Mouse (Mus musculus): Measurements from ENCODE around the gene Borcs7. TPM values are rescaled to one million over a fixed set of nuclear protein-coding genes. Genes with fewer than 3 reads are reported as not detected.

Borcs7 gene
- polyA plus RNA-seq, 1 experiment = 2.0 TPM

DNA sequence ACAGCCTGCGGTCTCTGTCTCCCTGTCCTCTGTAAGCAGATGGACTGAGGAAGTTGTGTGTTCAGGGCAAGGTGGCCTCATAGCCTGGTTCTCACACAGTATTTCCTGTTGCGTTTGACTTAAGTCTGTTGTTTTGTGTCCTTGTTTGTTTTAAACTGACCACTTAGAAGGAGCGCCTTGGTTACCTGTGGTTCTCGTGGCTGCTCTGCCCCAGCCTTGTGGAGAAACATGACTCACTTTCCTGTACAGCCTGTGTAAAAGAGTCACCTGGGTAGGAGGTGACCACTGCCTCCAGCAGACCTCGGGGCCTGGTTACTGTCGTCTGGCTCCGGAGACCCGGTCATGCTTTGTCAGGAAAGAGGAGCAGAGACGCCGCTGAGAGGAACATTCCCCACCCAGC, 34.1 kb upstream of the Borcs7 start:
- TF ChIP-seq CTCF (IDR thresholded peaks at IDR 0.05; ENCODE audit: extremely low read depth, insufficient read length, insufficient replicate concordance, low read depth, low read length) (no peak), POLR2A (IDR thresholded peaks at IDR 0.05; ENCODE audit: low read depth, low read length) (no peak)
- no peak overlapping the region for H3K27ac ChIP-seq (ENCODE audit: insufficient read depth, low read depth, low read length)
- no peak overlapping the region for H3K4me3 ChIP-seq (ENCODE audit: low read depth, low read length)
- WGBS = 83% methylated on average over 10 of the region's 10 CpGs
- peaks cover 49% of the 10 kb centered on the region for H3K36me3 ChIP-seq (ENCODE audit: control insufficient read depth, insufficient read depth, low read length)
- H3K4me1 ChIP-seq (ENCODE audit: control insufficient read depth, insufficient read depth, insufficient read length, low read length) = peaks cover 6% of the 10 kb centered on the region; the same call in 1 of the 2 replicates
- no peaks in the 10 kb centered on the region for H3K27me3 ChIP-seq (ENCODE audit: control insufficient read depth, insufficient read depth, low read length)

DNA sequence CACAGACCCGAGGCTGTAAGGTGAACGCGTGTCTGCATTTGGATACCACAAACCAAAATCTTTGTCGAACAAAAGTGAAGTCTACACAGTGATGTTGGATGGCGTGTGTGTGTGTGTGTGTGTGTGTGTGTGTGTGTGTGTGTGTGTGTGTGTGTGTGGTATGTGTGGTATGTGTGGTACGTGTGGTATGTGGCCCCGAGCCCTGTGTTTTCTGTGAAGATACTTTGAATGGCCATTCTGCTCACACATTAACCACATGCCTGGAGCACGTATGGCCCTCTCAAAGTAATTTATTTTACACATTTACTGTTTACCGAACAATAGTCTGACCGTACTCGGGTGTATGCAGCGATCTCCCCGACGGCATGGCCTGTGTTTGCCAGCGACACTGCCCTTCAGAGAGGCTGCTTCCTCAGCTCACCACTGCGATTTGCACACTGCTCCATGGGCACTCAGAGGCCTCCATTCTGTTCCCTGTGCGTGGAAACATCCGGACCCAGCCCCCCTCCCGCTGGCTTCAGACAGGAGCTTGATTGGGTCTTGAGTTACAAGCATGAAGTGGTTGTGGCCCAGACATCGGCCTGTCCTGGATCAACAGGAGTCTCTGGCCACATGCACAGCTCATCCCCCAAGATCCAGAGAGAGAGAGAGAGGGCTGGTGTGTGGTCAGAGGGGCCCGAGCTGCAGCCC, 33.4 kb upstream of the Borcs7 start:
- Histone ChIP-seq H3K4me3 (ENCODE audit: low read depth, low read length) (no peak overlapping the region), H3K36me3 (ENCODE audit: control insufficient read depth, insufficient read depth, low read length) (peaks cover 49% of the 10 kb centered on the region)
- 90% methylated on average over 21 of the region's 21 CpGs for WGBS

DNA sequence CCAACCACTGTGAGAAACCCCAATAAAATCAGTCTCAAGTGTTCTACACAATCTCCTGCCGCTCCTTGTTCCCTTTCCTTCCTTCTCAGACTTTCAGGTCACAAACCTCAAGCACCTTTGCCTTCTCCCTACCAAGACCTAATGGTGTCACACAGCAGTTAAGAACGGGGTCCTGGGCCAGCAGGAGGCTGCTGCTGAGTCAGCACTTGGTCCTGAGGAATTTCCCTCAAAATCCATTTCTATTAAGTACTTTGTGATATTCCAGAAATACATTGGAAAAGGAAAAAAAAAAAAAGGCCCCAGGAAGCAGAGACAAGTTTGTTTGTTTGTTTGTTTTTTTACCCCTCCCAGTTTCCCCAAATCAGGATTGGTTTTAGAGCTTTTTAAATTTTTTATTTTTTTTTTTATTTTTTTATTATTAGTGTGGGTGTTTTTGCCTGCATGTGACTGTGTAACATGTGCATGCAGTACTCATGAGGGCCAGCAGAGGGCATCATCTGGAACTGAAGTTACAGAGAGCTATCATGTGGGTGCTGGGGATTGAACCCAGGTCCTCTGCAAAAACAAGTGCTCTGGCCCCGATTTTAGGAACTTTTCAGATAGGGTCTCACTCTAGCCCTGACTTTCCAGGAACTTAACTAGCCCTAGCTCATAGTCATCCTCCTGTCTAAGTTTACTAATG, 32.2 kb upstream of the Borcs7 start:
- 90% methylated on average over 3 of the region's 3 CpGs for WGBS
- Histone ChIP-seq H3K4me1 (ENCODE audit: control insufficient read depth, insufficient read depth, insufficient read length, low read length) (peaks cover 6% of the 10 kb centered on the region; the same call in 1 of the 2 replicates), H3K27ac (ENCODE audit: insufficient read depth, low read depth, low read length) (no peak overlapping the region), H3K4me3 (ENCODE audit: low read depth, low read length) (no peak overlapping the region), H3K36me3 (ENCODE audit: control insufficient read depth, insufficient read depth, low read length) (peaks cover 41% of the 10 kb centered on the region), H3K27me3 (ENCODE audit: control insufficient read depth, insufficient read depth, low read length) (no peaks in the 10 kb centered on the region)
- TF ChIP-seq POLR2A (IDR thresholded peaks at IDR 0.05; ENCODE audit: low read depth, low read length) (no peak), CTCF (IDR thresholded peaks at IDR 0.05; ENCODE audit: extremely low read depth, insufficient read length, insufficient replicate concordance, low read depth, low read length) (peak; percentile 44; the same call in 1 of the 2 replicates)

More for the DNA sequence above, 33.4 kb upstream of the Borcs7 start:
- H3K27ac ChIP-seq (ENCODE audit: insufficient read depth, low read depth, low read length) = no peak overlapping the region; the same call in 1 of the 2 replicates
- no peaks in the 10 kb centered on the region for H3K27me3 ChIP-seq (ENCODE audit: control insufficient read depth, insufficient read depth, low read length)
- peaks cover 6% of the 10 kb centered on the region; the same call in 1 of the 2 replicates for H3K4me1 ChIP-seq (ENCODE audit: control insufficient read depth, insufficient read depth, insufficient read length, low read length)
- TF ChIP-seq CTCF (IDR thresholded peaks at IDR 0.05; ENCODE audit: extremely low read depth, insufficient read length, insufficient replicate concordance, low read depth, low read length) = no peak
- no peak for TF ChIP-seq POLR2A (IDR thresholded peaks at IDR 0.05; ENCODE audit: low read depth, low read length)

DNA sequence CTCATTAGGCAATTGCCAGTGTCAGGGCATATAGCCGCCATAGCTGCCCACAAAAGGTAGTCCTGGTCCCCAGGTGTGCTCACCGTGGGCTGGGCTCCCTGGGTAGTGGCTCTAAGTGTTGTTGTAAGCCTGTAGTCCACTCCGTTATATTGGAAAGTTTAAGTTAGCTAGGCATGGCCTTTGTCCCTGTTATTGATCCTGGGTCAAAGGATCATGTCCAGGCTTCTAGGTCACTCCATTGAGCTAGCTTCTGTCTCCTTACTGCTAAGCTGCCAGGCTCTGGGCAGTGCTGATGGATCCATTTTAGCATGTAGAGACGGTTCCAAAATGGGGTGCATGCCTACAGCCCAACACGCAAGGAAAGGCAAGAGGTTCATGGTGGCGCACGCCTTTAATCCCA, 31.4 kb upstream of the Borcs7 start:
- no peaks in the 10 kb centered on the region for H3K27me3 ChIP-seq (ENCODE audit: control insufficient read depth, insufficient read depth, low read length)
- no peak for TF ChIP-seq POLR2A (IDR thresholded peaks at IDR 0.05; ENCODE audit: low read depth, low read length)
- no peak for TF ChIP-seq CTCF (IDR thresholded peaks at IDR 0.05; ENCODE audit: extremely low read depth, insufficient read length, insufficient replicate concordance, low read depth, low read length)
- peaks cover 6% of the 10 kb centered on the region; the same call in 1 of the 2 replicates for H3K4me1 ChIP-seq (ENCODE audit: control insufficient read depth, insufficient read depth, insufficient read length, low read length)
- peaks cover 35% of the 10 kb centered on the region for H3K36me3 ChIP-seq (ENCODE audit: control insufficient read depth, insufficient read depth, low read length)
- H3K4me3 ChIP-seq (ENCODE audit: low read depth, low read length) = no peak overlapping the region
- 88% methylated on average over 7 of the region's 7 CpGs for WGBS
- no peak overlapping the region for H3K27ac ChIP-seq (ENCODE audit: insufficient read depth, low read depth, low read length)

DNA sequence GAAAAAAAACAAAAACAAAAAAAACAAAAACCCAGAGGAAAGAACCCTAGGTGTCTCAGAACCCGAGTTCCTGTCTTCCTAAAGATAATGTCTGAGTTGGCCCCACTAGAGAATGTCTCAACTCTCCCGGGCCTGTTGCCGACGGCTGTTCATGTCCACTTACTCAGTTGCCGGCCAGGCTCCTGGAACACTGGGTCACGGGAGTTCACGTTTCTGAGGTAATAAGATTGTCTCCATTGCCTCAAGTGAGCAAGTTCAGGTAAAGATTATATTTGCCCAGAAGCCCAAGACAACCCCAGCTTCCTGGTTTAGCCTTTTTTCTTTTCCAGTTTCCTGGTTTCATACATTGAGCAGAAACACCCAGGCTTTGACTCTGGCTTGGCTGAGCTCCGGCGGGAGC, 30.9 kb upstream of the Borcs7 start:
- no peaks in the 10 kb centered on the region for H3K27me3 ChIP-seq (ENCODE audit: control insufficient read depth, insufficient read depth, low read length)
- peaks cover 6% of the 10 kb centered on the region; the same call in 1 of the 2 replicates for H3K4me1 ChIP-seq (ENCODE audit: control insufficient read depth, insufficient read depth, insufficient read length, low read length)
- no peak overlapping the region for H3K27ac ChIP-seq (ENCODE audit: insufficient read depth, low read depth, low read length)
- 23% methylated on average over 9 of the region's 9 CpGs for WGBS
- H3K36me3 ChIP-seq (ENCODE audit: control insufficient read depth, insufficient read depth, low read length) = peaks cover 30% of the 10 kb centered on the region
- no peak overlapping the region for H3K4me3 ChIP-seq (ENCODE audit: low read depth, low read length)
- TF ChIP-seq POLR2A (IDR thresholded peaks at IDR 0.05; ENCODE audit: low read depth, low read length) (no peak), CTCF (IDR thresholded peaks at IDR 0.05; ENCODE audit: extremely low read depth, insufficient read length, insufficient replicate concordance, low read depth, low read length) (no peak)

DNA sequence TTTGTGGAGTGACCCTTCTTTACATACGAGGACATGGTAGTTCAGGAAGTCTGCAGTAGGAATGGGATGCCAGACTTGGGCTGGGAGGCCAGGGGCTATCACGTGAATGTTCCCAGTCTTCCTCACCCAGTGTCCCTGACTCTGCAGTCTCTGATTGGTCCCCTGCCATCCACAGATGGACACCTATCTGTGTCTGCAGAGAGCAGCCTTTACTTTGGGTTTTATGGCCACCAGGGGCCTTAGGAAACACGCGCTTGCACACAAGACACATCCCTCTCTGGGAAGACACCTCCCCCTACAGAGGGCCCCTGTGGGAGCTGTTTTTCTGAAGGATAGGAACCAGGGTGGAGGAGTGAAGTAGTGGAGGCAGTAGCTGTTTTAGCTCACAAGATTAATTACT, 28.2 kb upstream of the Borcs7 start:
- 58% methylated on average over 4 of the region's 4 CpGs for WGBS
- H3K4me3 ChIP-seq (ENCODE audit: low read depth, low read length) = no peak overlapping the region
- H3K36me3 ChIP-seq (ENCODE audit: control insufficient read depth, insufficient read depth, low read length) = peaks cover 6% of the 10 kb centered on the region; the same call in 1 of the 2 replicates
- peaks cover 6% of the 10 kb centered on the region; the same call in 1 of the 2 replicates for H3K4me1 ChIP-seq (ENCODE audit: control insufficient read depth, insufficient read depth, insufficient read length, low read length)
- no peak overlapping the region for H3K27ac ChIP-seq (ENCODE audit: insufficient read depth, low read depth, low read length)
- TF ChIP-seq POLR2A (IDR thresholded peaks at IDR 0.05; ENCODE audit: low read depth, low read length) (no peak), CTCF (IDR thresholded peaks at IDR 0.05; ENCODE audit: extremely low read depth, insufficient read length, insufficient replicate concordance, low read depth, low read length) (no peak)
- H3K27me3 ChIP-seq (ENCODE audit: control insufficient read depth, insufficient read depth, low read length) = no peaks in the 10 kb centered on the region

DNA sequence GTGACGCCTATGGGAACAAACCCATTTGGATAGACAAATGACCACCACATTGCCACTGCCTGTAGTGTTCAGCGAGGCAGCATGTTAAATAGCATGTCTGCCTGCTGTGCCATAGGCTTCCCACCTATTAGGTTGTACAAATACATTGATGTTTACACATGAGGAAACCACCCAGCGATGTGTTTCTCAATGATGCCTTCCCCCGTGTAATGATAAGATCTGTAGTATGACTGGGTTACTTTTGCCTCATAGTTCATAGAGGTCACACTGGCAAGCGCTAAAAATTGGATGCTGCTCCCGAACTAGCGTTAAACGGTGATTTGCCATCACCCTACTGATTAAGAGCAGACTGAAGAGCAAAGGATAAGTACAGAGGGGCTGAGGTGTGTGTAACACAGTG, 27.5 kb upstream of the Borcs7 start:
- TF ChIP-seq POLR2A (IDR thresholded peaks at IDR 0.05; ENCODE audit: low read depth, low read length) (no peak), CTCF (IDR thresholded peaks at IDR 0.05; ENCODE audit: extremely low read depth, insufficient read length, insufficient replicate concordance, low read depth, low read length) (no peak)
- H3K36me3 ChIP-seq (ENCODE audit: control insufficient read depth, insufficient read depth, low read length) = no peaks in the 10 kb centered on the region
- WGBS = 55% methylated on average over 8 of the region's 8 CpGs

More for the DNA sequence above, 27.5 kb upstream of the Borcs7 start:
- no peaks in the 10 kb centered on the region for H3K27me3 ChIP-seq (ENCODE audit: control insufficient read depth, insufficient read depth, low read length)
- peaks cover 6% of the 10 kb centered on the region; the same call in 1 of the 2 replicates for H3K4me1 ChIP-seq (ENCODE audit: control insufficient read depth, insufficient read depth, insufficient read length, low read length)
- H3K4me3 ChIP-seq (ENCODE audit: low read depth, low read length) = no peak overlapping the region
- H3K27ac ChIP-seq (ENCODE audit: insufficient read depth, low read depth, low read length) = no peak overlapping the region

All from small intestine, adult 2 months (tissue).